Mouse (Mus musculus) kidney, postnatal 14 days (tissue): Measurements from ENCODE around the gene Golph3.

Experiments
- DNase-seq: peaks from one replicate; pipeline ENCODE4 v3.0.0; 2022; ENCODE audit warnings: mixed read lengths

The Golph3 gene

GRCm38 (mm10) chr15:12319889-12320288, 1.4 kb upstream of the Golph3 start:
- peak; percentile 24 for DNase-seq

DNA sequence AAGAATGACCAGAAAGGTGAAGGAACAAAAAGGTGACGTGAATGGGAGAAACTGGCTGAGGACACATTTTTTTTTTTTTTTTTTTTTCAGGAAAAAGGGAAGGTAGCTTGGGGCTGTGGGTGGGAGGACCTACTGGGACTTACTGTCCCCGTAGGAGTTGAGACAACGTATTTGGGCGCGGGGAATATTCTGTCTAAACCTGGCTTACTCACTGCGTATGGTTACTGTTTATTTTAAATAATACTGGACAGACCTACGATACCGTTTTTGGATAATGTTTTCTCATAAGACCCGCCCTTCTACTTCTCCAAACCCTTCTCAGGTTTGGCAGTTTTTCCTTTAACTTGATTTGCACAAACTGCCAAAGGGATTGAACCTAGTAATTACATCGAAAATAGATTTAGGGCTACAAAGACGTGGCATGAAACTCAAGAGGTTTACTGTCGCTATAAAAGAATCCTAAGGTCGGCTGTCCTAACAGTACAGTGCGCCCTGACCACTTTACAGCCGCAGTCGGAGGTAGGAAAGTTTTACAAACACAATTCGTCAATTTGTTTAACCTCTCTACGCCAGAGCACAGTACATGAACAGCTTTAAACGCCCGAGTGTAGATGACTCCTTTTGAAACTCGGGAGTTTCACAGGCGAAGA, 684 bp upstream of the Golph3 start:
- DNase-seq = no peak

DNA sequence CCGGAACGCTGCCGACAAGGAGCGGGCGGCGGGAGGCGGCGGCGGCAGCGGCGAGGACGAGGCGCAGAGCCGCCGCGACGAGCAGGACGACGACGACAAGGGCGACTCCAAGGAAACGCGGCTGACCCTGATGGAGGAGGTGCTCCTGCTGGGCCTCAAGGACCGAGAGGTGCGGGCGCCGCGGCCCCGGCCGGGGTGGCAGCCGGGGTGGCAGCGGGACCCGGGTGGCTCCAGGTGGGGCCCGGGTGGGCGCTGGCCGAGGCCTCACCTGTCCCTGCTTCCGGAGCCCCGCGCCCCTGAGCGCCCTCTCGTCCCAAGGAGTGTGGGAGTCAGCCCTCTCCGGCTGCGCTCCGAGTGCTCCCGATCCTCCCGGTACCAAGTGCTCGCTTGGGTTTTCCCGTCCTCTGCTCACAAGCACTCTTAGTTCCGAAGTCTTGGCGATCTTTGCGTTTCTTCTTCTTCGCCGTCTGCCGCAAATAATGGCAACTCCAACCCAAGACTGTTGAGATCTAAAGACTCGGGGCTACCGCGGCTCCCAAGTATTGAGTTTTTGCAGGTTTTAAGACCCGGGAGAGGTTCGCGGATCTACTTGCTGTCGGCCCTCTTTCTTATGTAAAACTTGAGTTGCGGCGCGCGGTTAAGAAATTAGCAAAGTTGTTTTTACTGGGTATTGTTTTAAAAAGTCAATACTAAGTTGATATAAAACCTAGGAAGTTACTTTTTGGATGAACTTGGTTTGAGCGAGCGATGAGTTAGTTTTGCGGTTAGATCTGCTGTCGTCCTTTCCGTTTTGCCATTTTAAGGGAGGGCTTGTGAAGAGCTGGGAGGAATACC, 755 bp downstream of the Golph3 start, which contains the start of gene 1810049J17Rik:
Gene 1810049J17Rik, minus strand, starts transcription at position 112 of the 834 bp plus-strand sequence.
- no peak for DNase-seq

- no peak for DNase-seq
Observed at GRCm38 (mm10) chr15:12322676-12323402, 1.6 kb downstream of the Golph3 start.

- DNase-seq = no peak
Observed at GRCm38 (mm10) chr15:12324326-12324725, 3.1 kb downstream of the Golph3 start.

DNA sequence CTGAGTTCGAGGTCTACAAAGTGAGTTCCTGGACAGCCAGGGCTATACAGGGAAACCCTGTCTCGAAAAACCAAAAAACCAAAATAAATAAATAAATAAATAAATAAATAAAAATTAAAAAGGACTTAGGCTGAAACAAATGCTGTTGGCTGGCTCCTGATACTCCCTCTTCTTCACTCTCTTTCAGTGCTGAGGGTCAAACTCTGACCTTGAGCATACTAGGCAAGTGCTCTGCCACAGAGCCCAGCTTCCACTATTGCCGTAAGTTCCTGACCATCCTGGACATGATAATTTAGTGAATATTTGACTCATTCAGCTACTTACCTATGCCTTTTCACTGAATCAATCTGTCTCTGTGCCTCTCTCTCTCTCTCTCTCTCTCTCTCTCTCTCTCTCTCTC, 9.1 kb downstream of the Golph3 start:
- DNase-seq = no peak

GRCm38 (mm10) chr15:12330892-12331291, 9.6 kb downstream of the Golph3 start:
- DNase-seq = no peak

DNA sequence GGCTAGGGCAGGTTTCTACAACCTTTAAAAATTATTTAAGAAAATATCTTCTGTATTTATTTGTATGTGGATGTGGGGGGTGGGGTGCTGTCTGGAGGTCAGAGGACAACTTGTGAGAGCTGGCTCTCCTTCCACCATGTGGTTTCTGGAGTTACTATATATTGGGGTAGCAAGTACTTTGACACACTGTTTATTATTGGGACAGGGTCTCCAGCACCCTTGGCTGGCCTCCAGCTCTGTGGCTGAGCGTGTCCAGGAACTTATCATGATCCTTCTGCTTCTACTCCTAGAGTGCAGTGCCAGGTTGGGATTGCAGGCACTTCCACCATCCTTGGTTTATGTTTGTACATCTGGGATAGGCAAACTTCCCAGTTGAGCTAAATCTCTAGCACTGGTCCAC, 10.1 kb downstream of the Golph3 start:
- no peak for DNase-seq

- DNase-seq = no peak
Observed at GRCm38 (mm10) chr15:12334381-12334780, 13.1 kb downstream of the Golph3 start.

GRCm38 (mm10) chr15:12337030-12337778, 16.0 kb downstream of the Golph3 start:
- DNase-seq = no peak

GRCm38 (mm10) chr15:12337779-12338137, 16.5 kb downstream of the Golph3 start:
- DNase-seq = no peak

- DNase-seq = no peak
Observed at GRCm38 (mm10) chr15:12340536-12341400, 19.5 kb downstream of the Golph3 start.

GRCm38 (mm10) chr15:12341401-12341758, 20.1 kb downstream of the Golph3 start:
- DNase-seq = no peak

DNA sequence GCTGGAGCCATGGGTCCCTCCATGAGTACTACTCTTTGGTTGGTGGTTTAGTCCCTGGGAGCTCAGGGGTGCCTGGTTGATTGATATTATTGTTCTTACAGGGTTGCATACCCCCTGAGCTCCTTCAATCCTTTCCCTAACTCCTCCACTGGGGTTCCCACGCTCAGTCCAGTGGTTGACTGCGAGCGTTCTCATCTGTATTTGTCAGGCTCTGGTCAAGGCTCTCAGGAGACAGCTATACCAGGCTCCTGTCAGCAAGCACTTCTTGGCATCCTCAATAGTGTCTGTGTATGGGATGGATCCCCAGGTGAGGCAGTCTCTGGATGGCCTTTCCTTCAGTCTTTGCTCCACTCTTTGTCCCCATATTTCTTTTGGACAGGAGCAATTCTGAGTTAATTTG, 25.7 kb downstream of the Golph3 start:
- no peak for DNase-seq

- DNase-seq = no peak
Observed at GRCm38 (mm10) chr15:12348950-12349349, 27.7 kb downstream of the Golph3 start.

DNA sequence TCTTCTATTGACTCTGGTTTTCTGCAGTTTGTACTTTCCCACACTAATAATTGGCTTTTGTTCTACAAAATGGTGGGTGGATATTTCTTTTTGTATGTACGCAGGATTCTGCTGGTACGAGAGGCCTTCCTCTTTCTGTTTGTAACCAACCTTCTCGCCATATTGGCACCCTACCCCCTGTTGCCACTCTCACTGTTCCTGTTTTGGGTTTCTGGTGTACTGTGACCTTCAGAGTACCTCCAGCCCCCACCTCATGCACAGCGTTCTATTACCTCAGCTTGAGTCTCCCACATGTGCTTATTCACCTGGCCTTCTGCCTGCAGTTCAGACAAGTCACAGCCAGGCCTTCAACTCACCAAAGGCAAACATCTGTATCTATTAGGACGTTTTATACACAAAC, 28.6 kb downstream of the Golph3 start:
- DNase-seq = no peak

- no peak for DNase-seq
Observed at GRCm38 (mm10) chr15:12351470-12351869, 30.2 kb downstream of the Golph3 start.

DNA sequence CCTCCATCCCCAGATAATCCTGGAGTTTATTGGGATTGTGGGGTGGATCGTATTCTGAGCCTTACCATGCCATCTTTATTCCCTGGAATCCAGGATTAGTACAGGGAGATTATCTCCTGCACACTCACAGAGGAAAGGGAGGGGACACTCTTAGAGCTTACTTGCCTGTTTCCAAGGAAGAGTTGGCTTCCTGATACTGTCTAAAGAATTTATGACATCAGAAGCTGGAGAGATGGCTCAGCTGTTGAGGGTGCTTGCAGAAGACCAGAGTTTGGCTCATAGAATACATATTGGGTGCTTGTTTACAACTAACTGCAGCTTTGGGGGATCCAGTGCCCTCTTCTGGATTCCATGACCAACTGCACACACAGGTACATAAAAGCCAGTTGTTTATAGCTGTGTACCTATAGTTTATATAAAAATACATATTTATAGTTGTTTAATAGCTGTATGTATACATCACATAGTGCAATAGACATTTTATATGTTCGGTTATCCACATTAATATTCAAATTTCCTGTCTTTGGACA, 33.1 kb downstream of the Golph3 start:
- DNase-seq = no peak

DNA sequence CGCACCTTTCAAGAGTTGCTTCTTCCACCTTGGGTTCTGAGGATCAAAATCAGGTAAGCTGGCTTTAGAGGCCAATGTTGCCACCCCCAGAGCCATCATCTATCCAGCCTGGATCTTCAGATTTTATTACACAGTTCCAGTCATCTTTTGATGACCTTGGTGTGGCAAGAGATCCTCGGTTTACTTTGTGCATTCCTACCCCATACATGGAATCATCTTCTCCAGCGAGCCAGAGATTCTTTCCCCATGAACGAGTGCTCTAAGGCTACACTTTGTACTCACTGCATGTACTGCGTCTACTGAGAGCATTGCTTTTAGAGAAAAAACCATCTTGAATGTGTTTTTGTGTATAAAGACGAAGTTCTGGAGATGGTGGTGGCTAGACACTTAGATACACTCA, 34.0 kb downstream of the Golph3 start:
- DNase-seq = no peak

GRCm38 (mm10) chr15:12355907-12356306, 34.7 kb downstream of the Golph3 start:
- no peak for DNase-seq

GRCm38 (mm10) chr15:12357459-12357858, 36.2 kb downstream of the Golph3 start:
- no peak for DNase-seq

GRCm38 (mm10) chr15:12358384-12358783, 37.1 kb downstream of the Golph3 start:
- DNase-seq = no peak
